Mouse (Mus musculus): ENCODE measurements at regions not wholly inside any gene's neighbourhood (a gene's known extent, or its start where the extent isn't known, plus 50 kb on each side); places are given as distances from the start of the nearest gene placed in this dataset.

- no peak for DNase-seq (ENCODE audit: low read depth, low spot score)
These were observed 787.5 kb upstream of the Tenm3 start for GRCm38 (mm10) chr8:49631286-49631685.

- no peak for DNase-seq (ENCODE audit: low read depth, low spot score)
These were observed 784.3 kb upstream of the Tenm3 start for GRCm38 (mm10) chr8:49627966-49628495.

- DNase-seq (ENCODE audit: low read depth, low spot score), result no peak
These were observed 751.8 kb upstream of the Tenm3 start for GRCm38 (mm10) chr8:49595501-49595900.

- no peak for DNase-seq (ENCODE audit: low read depth, low spot score)
These were observed 723.7 kb upstream of the Tenm3 start for GRCm38 (mm10) chr8:49567423-49567822.

- DNase-seq (ENCODE audit: low read depth, low spot score), result no peak
These were observed 719.9 kb upstream of the Tenm3 start for GRCm38 (mm10) chr8:49563499-49564279.

- no peak for DNase-seq (ENCODE audit: low read depth, low spot score)
These were observed 719.2 kb upstream of the Tenm3 start for GRCm38 (mm10) chr8:49562976-49563375.

GRCm38 (mm10) chr8:49555724-49556457 lies 712.1 kb upstream of the Tenm3 start:
- DNase-seq (ENCODE audit: low read depth, low spot score), result no peak

GRCm38 (mm10) chr8:49553175-49553574 lies 709.4 kb upstream of the Tenm3 start:
- no peak for DNase-seq (ENCODE audit: low read depth, low spot score)

GRCm38 (mm10) chr8:49543321-49543720 lies 699.6 kb upstream of the Tenm3 start:
- DNase-seq (ENCODE audit: low read depth, low spot score), result no peak

- DNase-seq (ENCODE audit: low read depth, low spot score), result no peak
These were observed 697.6 kb upstream of the Tenm3 start for GRCm38 (mm10) chr8:49541337-49541736.

GRCm38 (mm10) chr8:49533412-49534351 lies 689.9 kb upstream of the Tenm3 start:
- no peak for DNase-seq (ENCODE audit: low read depth, low spot score)

- peak; percentile 41 for DNase-seq (ENCODE audit: low read depth, low spot score)
These were observed 685.5 kb upstream of the Tenm3 start for GRCm38 (mm10) chr8:49529294-49529693.

GRCm38 (mm10) chr8:49492906-49493305 lies 649.2 kb upstream of the Tenm3 start:
- DNase-seq (ENCODE audit: low read depth, low spot score), result no peak

- DNase-seq (ENCODE audit: low read depth, low spot score), result no peak
These were observed 641.5 kb upstream of the Tenm3 start for GRCm38 (mm10) chr8:49485284-49485683.

GRCm38 (mm10) chr8:49481476-49481992 lies 637.8 kb upstream of the Tenm3 start:
- DNase-seq (ENCODE audit: low read depth, low spot score), result no peak

GRCm38 (mm10) chr8:49465911-49466518 lies 622.3 kb upstream of the Tenm3 start:
- DNase-seq (ENCODE audit: low read depth, low spot score), result no peak

GRCm38 (mm10) chr8:49465070-49465469 lies 621.3 kb upstream of the Tenm3 start:
- no peak for DNase-seq (ENCODE audit: low read depth, low spot score)

- DNase-seq (ENCODE audit: low read depth, low spot score), result no peak
These were observed 618.9 kb upstream of the Tenm3 start for GRCm38 (mm10) chr8:49462602-49463001.

- peak; percentile 33 for DNase-seq (ENCODE audit: low read depth, low spot score)
These were observed 618.1 kb upstream of the Tenm3 start for GRCm38 (mm10) chr8:49461724-49462473.

- DNase-seq (ENCODE audit: low read depth, low spot score), result no peak
These were observed 601.7 kb upstream of the Tenm3 start for GRCm38 (mm10) chr8:49445444-49445843.

Measured in ZHBTc4 (cell line).